Mouse (Mus musculus) heart, embryonic 13.5 days (tissue): ENCODE measurements around the gene Rho. TPM values are rescaled to one million over a fixed set of nuclear protein-coding genes. Genes with fewer than 3 reads are reported as not detected.
A peak's percentile ranks its signal among the peaks of the same experiment; 100 is the strongest.

ENCODE experiments used
- ATAC-seq: fragments of 200-750 bp; cut with Nextera tagmentation; 2 replicates; pipeline ENCODE4 v1.8.0; 2017; ENCODE audit warnings: moderate TSS enrichment; ENCODE audit not compliant: insufficient number of reproducible peaks, low FRiP score, low TSS enrichment; ENCODE audit errors: extremely low read depth
- H3K27ac ChIP-seq: fragments of 300-500 bp; sonication (generic); replicated peaks from 2 replicates; pipeline ENCODE4 v1.5.1; 2015; ENCODE audit warnings: moderate library complexity, mild to moderate bottlenecking, inconsistent platforms
- H3K27me3 ChIP-seq: fragments of 300-500 bp; sonication (generic); replicated peaks from 2 replicates; pipeline ENCODE4 v1.6.1; 2015; ENCODE audit warnings: mild to moderate bottlenecking, inconsistent platforms
- H3K36me3 ChIP-seq: fragments of 300-500 bp; sonication (generic); 2 replicates; pipeline ENCODE4 v1.6.1; 2015; ENCODE audit warnings: mild to moderate bottlenecking, inconsistent platforms
- H3K4me1 ChIP-seq: fragments of 300-500 bp; sonication (generic); 2 replicates; pipeline ENCODE4 v1.6.1; 2015; ENCODE audit warnings: inconsistent platforms
- H3K4me2 ChIP-seq: fragments of 300-500 bp; sonication (generic); 2 replicates; pipeline ENCODE4 v1.6.1; 2015; ENCODE audit warnings: inconsistent platforms, mild to moderate bottlenecking, moderate library complexity
- H3K4me3 ChIP-seq: fragments of 300-500 bp; sonication (generic); 2 replicates; pipeline ENCODE4 v1.5.1; 2015; ENCODE audit warnings: moderate library complexity, mild to moderate bottlenecking, inconsistent platforms
- H3K9ac ChIP-seq: fragments of 300-500 bp; sonication (generic); 2 replicates; pipeline ENCODE4 v1.6.1; 2015; ENCODE audit warnings: inconsistent platforms, mild to moderate bottlenecking, moderate library complexity
- H3K9me3 ChIP-seq: fragments of 300-500 bp; sonication (generic); 2 replicates; pipeline ENCODE4 v1.6.1; 2016; ENCODE audit warnings: inconsistent platforms
- WGBS: fragments of 180-500 bp; shearing (Covaris S2); methylation state at CpG from one replicate; pipeline ENCODE4 v1.1.7; 2015; ENCODE audit warnings: mixed read lengths; 5-methylcytosine and 5-hydroxymethylcytosine counted together
- polyA plus RNA-seq: library from polyadenylated mRNA; unstranded; fragments of >200 nt; fragmentation: Nextera tagmentation; extraction: Ambion mirVana; gene quantifications from 2 replicates; pipeline ENCODE4 v1.2.1, GENCODE M21; 2015

The Rho gene
- 0.08 TPM in 1 of 2 replicates, not detected in the other for polyA plus RNA-seq

- peaks cover 20% of the 10 kb centered on the region for H3K4me1 ChIP-seq
- peak within 1 kb of the TSS; percentile 40; the same call in 1 of the 2 replicates for H3K9ac ChIP-seq
- H3K27ac ChIP-seq: no peak within 1 kb of the TSS
These were observed at the start of gene Rho for GRCm38 (mm10) chr6:115931639-115932038. Gene Rho (plus strand): TSS chr6:115931748.

GRCm38 (mm10) chr6:115884018-115884417, 47.5 kb upstream of the Rho start:
- ATAC-seq: no peak
- H3K4me3 ChIP-seq: no peak overlapping the region
- no peak overlapping the region for H3K9ac ChIP-seq

More at GRCm38 (mm10) chr6:115931639-115932038, at the start of gene Rho:
- 78% methylated on average over 14 of the region's 14 CpGs for WGBS
- H3K27me3 ChIP-seq: no peaks in the 10 kb centered on the region; the same call in 1 of the 2 replicates
- no peaks in the 10 kb centered on the region for H3K9me3 ChIP-seq
- ATAC-seq: no peak
- no peak within 1 kb of the TSS for H3K4me2 ChIP-seq
- H3K36me3 ChIP-seq: no peaks in the 10 kb centered on the region
- no peak within 1 kb of the TSS for H3K4me3 ChIP-seq

GRCm38 (mm10) chr6:115886894-115887293, 44.7 kb upstream of the Rho start:
- Histone ChIP-seq H3K9ac (no peak overlapping the region), H3K4me1 (peaks cover 23% of the 10 kb centered on the region), H3K27me3 (no peaks in the 10 kb centered on the region), H3K9me3 (peaks cover 6% of the 10 kb centered on the region; the same call in 1 of the 2 replicates), H3K4me3 (no peak overlapping the region), H3K27ac (no peak overlapping the region), H3K36me3 (peaks cover 42% of the 10 kb centered on the region), H3K4me2 (no peak overlapping the region)
- WGBS: 65% methylated on average over 4 of the region's 4 CpGs
- ATAC-seq: no peak

More at GRCm38 (mm10) chr6:115884018-115884417, 47.5 kb upstream of the Rho start:
- peaks cover 6% of the 10 kb centered on the region; the same call in 1 of the 2 replicates for H3K9me3 ChIP-seq
- H3K27ac ChIP-seq: peak overlapping the region; percentile 67
- peaks cover 27% of the 10 kb centered on the region for H3K4me1 ChIP-seq
- H3K36me3 ChIP-seq: peaks cover 44% of the 10 kb centered on the region
- no peak overlapping the region for H3K4me2 ChIP-seq
- no peaks in the 10 kb centered on the region for H3K27me3 ChIP-seq

GRCm38 (mm10) chr6:115888296-115888695, 43.3 kb upstream of the Rho start:
- 95% methylated on average over 3 of the region's 3 CpGs for WGBS
- no peak for ATAC-seq

GRCm38 (mm10) chr6:115890601-115891000, 40.9 kb upstream of the Rho start:
- Histone ChIP-seq H3K27ac (0 out of 2 replicates have a peak overlapping the region, but pooled peaks have one; percentile 49), H3K4me3 (no peak overlapping the region), H3K27me3 (no peaks in the 10 kb centered on the region), H3K9me3 (peaks cover 6% of the 10 kb centered on the region; the same call in 1 of the 2 replicates), H3K4me2 (no peak overlapping the region), H3K4me1 (peaks cover 22% of the 10 kb centered on the region), H3K36me3 (peaks cover 55% of the 10 kb centered on the region), H3K9ac (0 out of 2 replicates have a peak overlapping the region, but pooled peaks have one; percentile 12)
- ATAC-seq: no peak
- WGBS: 57% methylated on average over 8 of the region's 8 CpGs

More at GRCm38 (mm10) chr6:115888296-115888695, 43.3 kb upstream of the Rho start:
- Histone ChIP-seq H3K27ac (no peak overlapping the region), H3K4me3 (no peak overlapping the region), H3K4me1 (peaks cover 28% of the 10 kb centered on the region), H3K36me3 (peaks cover 50% of the 10 kb centered on the region), H3K4me2 (no peak overlapping the region), H3K9ac (no peak overlapping the region), H3K27me3 (no peaks in the 10 kb centered on the region), H3K9me3 (peaks cover 6% of the 10 kb centered on the region; the same call in 1 of the 2 replicates)

GRCm38 (mm10) chr6:115891061-115891460, 40.5 kb upstream of the Rho start:
- Histone ChIP-seq H3K27ac (peak overlapping the region; percentile 49), H3K9ac (0 out of 2 replicates have a peak overlapping the region, but pooled peaks have one; percentile 12), H3K27me3 (no peaks in the 10 kb centered on the region), H3K4me2 (no peak overlapping the region), H3K36me3 (peaks cover 59% of the 10 kb centered on the region), H3K9me3 (peaks cover 6% of the 10 kb centered on the region; the same call in 1 of the 2 replicates), H3K4me1 (peaks cover 22% of the 10 kb centered on the region), H3K4me3 (no peak overlapping the region)
- ATAC-seq: no peak
- WGBS: 41% methylated on average over 6 of the region's 6 CpGs

- 61% methylated on average over 8 of the region's 8 CpGs for WGBS
- peaks cover 61% of the 10 kb centered on the region for H3K36me3 ChIP-seq
- H3K9me3 ChIP-seq: peaks cover 6% of the 10 kb centered on the region; the same call in 1 of the 2 replicates
- no peak overlapping the region for H3K4me2 ChIP-seq
- no peak for ATAC-seq
- peak overlapping the region; percentile 49 for H3K27ac ChIP-seq
- no peak overlapping the region for H3K9ac ChIP-seq
- no peaks in the 10 kb centered on the region for H3K27me3 ChIP-seq
- peaks cover 22% of the 10 kb centered on the region for H3K4me1 ChIP-seq
- H3K4me3 ChIP-seq: no peak overlapping the region
These were observed 40.0 kb upstream of the Rho start for GRCm38 (mm10) chr6:115891497-115892061.

GRCm38 (mm10) chr6:115892363-115892762, 39.2 kb upstream of the Rho start:
- H3K27ac ChIP-seq: no peak overlapping the region
- no peak for ATAC-seq
- no peaks in the 10 kb centered on the region for H3K27me3 ChIP-seq
- peaks cover 27% of the 10 kb centered on the region for H3K4me1 ChIP-seq
- no peak overlapping the region for H3K4me3 ChIP-seq
- H3K4me2 ChIP-seq: no peak overlapping the region
- peaks cover 6% of the 10 kb centered on the region; the same call in 1 of the 2 replicates for H3K9me3 ChIP-seq
- peaks cover 55% of the 10 kb centered on the region for H3K36me3 ChIP-seq
- 55% methylated on average over 3 of the region's 3 CpGs for WGBS
- no peak overlapping the region for H3K9ac ChIP-seq

- Histone ChIP-seq H3K36me3 (peaks cover 46% of the 10 kb centered on the region), H3K27me3 (no peaks in the 10 kb centered on the region), H3K9ac (no peak overlapping the region), H3K9me3 (no peaks in the 10 kb centered on the region), H3K27ac (no peak overlapping the region), H3K4me2 (no peak overlapping the region), H3K4me1 (peaks cover 21% of the 10 kb centered on the region), H3K4me3 (no peak overlapping the region)
- no peak for ATAC-seq
- 83% methylated on average over 1 of the region's 1 CpGs for WGBS
These were observed 35.2 kb upstream of the Rho start for GRCm38 (mm10) chr6:115896346-115896745.

- peaks cover 20% of the 10 kb centered on the region for H3K4me1 ChIP-seq
- no peak for ATAC-seq
- no peak overlapping the region for H3K9ac ChIP-seq
- H3K27ac ChIP-seq: no peak overlapping the region; the same call in 1 of the 2 replicates
- no peak overlapping the region for H3K4me3 ChIP-seq
- no peak overlapping the region for H3K4me2 ChIP-seq
- 50% methylated on average over 4 of the region's 4 CpGs for WGBS
- no peaks in the 10 kb centered on the region for H3K9me3 ChIP-seq
- H3K27me3 ChIP-seq: no peaks in the 10 kb centered on the region
- H3K36me3 ChIP-seq: peaks cover 41% of the 10 kb centered on the region
These were observed 34.4 kb upstream of the Rho start for GRCm38 (mm10) chr6:115897117-115897516.

- Histone ChIP-seq H3K27me3 (no peaks in the 10 kb centered on the region), H3K9ac (no peak overlapping the region), H3K4me2 (no peak overlapping the region), H3K9me3 (no peaks in the 10 kb centered on the region), H3K4me3 (no peak overlapping the region), H3K4me1 (peaks cover 18% of the 10 kb centered on the region), H3K36me3 (peaks cover 38% of the 10 kb centered on the region), H3K27ac (no peak overlapping the region)
- ATAC-seq: no peak
- WGBS: 66% methylated on average over 7 of the region's 7 CpGs
These were observed 33.5 kb upstream of the Rho start for GRCm38 (mm10) chr6:115897926-115898520.
